Mouse (Mus musculus) stomach, postnatal 0 days (tissue): ENCODE measurements around the gene Zfp970.
"Not testable (repeated sequence)": the region's sequence is repeated elsewhere in the genome, so short reads cannot be mapped to it uniquely, and the experiment has no call there.

ENCODE experiments used
- CTCF ChIP-seq: IDR thresholded peaks from 2 replicates; pipeline ENCODE4 v1.5.1; 2016; ENCODE audit warnings: antibody characterized with exemption, low read depth, mild to moderate bottlenecking, moderate library complexity
- EP300 ChIP-seq: optimal IDR thresholded peaks from 2 replicates; pipeline ENCODE3; 2016; ENCODE audit warnings: antibody characterized with exemption

DNA sequence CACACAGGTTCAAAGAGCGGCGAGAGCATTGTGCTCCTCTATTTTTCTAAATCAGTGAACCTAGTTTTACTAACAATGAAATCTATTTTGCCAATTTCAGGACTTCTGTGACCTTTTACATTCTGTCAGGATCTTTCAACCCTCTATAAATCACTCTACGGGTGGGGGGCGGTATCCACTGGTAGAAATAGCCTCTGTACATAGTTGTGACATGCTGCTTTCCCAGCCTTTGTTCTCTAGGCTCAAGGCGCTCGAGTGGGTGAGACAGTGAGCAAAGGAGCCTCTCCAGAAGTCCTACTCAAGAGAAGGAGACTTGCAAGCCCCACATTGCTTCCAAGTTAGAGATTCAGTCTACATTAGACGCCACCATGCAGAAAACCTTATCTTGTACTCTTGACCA, 53.8 kb downstream of the Zfp970 start:
- TF ChIP-seq EP300, CTCF: not testable (repeated sequence)
